Mouse (Mus musculus) mature B cell (primary cell): ENCODE results near the gene Cfap300.

Source experiments
- in situ Hi-C: fragments of 300-500 bp; cut with MboI; formaldehyde crosslinking; loops from 2 replicates; pipeline ENCODE4 v1.14.3; 2019

Gene Cfap300

GRCm38 (mm10) chr9:8042338-8043043, at the start of gene Cfap300:
TSS of gene Cfap300 (minus strand) at chr9:8042823.
- in situ Hi-C loops: no loop called here

DNA sequence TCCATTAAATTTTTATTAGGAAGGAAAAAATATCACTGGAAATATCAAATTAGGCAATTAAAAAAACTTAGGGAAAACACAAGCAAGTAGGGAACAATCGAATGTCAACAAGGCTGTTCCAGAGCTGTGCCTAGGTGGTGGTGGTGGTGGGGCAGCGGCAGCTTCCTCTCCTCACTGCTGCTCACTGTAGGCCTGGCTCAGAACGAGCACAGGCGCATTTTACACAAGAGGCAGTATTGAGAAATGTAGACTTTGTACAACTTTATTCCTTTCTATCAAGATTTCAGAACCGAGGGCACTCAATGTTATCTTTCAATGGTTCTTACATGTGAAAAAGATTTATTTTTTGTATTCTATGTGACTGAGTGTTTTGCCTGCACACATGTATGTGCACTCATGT, 36.3 kb upstream of the Cfap300 start:
- in situ Hi-C loops: no loop called here

- in situ Hi-C loops: no loop called here
Observed at GRCm38 (mm10) chr9:8074345-8074744, 31.7 kb upstream of the Cfap300 start.

- in situ Hi-C loops: no loop called here
Observed at GRCm38 (mm10) chr9:8073203-8073755, 30.7 kb upstream of the Cfap300 start.

GRCm38 (mm10) chr9:8059636-8060035, 17.0 kb upstream of the Cfap300 start:
- in situ Hi-C loops: no loop called here

DNA sequence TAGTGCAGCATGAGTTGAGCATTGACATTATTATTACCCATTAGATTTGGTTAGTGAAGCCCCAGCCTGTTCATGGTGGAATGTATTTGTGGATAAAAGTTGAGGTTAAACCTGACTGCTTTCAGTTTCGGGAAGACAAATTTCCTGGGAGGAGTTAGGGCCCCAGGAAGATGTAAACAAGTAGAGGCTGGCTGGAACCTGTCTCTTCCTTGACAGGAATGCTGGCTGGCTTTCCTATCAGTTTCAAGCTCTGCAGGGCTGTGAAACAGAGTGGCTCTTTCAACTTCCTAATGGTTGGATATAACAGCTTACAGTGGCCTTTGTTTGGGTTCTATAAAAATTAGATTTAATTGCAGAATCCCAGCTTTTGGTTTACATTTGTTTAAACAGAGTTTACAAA, 12.2 kb upstream of the Cfap300 start:
- in situ Hi-C loops: no loop called here

DNA sequence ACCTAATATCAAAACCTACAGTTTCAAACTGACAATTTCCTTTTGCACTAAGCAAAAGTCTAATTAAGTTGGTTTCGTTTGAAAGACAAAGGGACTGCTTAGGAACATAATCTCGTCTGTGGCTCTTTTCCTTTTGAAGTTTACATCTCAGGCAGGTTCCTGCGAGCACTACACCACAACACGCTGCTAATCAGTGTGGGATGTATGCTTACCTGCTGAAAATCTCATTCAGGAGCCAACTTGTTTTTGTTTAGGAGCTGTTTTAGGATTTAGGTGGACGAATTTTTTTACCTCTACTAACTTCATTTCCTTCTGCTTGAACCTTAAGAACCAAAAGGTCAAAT, 393 bp upstream of the Cfap300 start:
- in situ Hi-C loops: no loop called here

- in situ Hi-C loops: no loop called here
Observed at GRCm38 (mm10) chr9:8035546-8035945, 7.1 kb downstream of the Cfap300 start.

- in situ Hi-C loops: no loop called here
Observed at GRCm38 (mm10) chr9:8035091-8035490, 7.5 kb downstream of the Cfap300 start.

DNA sequence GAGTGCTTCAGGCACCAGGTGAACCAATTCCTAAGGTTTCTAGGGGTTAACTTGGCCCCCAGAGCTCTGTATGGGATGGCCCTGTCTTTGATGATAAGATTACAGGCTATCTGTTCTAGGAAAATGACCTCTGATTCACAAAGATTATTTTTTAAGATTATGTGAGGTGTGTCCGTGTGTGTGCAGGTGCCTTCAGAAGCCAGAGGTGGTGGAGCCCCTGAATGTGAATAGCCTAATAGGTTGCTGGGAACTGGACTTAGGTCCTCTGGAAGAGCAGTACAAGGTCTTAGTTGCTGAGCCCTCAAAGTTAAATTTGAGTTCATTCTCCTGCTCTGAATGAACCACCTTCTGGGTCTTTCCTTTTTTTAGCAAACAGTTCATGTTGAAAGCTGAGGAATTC, 8.5 kb downstream of the Cfap300 start:
- in situ Hi-C loops: no loop called here

- in situ Hi-C loops: no loop called here
Observed at GRCm38 (mm10) chr9:8032847-8033246, 9.8 kb downstream of the Cfap300 start.

DNA sequence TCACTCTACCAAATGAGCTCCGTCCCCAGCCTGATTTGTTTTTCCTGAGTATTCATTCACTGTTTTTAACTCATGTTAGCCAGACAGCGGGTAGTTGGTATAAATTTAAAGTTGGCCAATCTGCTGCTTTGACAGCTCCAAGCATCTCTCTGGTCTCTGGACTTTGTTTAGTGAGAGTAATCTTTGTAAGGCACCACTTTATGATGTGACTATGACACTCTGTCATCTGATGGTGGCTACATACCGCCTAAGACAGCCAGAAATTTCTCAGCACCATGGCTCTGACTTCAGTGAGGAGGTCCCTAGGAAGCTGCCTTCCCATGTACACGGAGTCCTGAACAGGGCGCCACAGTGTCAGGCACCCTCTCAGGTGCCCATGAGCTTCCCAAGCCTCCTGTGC, 24.0 kb downstream of the Cfap300 start:
- in situ Hi-C loops: no loop called here

DNA sequence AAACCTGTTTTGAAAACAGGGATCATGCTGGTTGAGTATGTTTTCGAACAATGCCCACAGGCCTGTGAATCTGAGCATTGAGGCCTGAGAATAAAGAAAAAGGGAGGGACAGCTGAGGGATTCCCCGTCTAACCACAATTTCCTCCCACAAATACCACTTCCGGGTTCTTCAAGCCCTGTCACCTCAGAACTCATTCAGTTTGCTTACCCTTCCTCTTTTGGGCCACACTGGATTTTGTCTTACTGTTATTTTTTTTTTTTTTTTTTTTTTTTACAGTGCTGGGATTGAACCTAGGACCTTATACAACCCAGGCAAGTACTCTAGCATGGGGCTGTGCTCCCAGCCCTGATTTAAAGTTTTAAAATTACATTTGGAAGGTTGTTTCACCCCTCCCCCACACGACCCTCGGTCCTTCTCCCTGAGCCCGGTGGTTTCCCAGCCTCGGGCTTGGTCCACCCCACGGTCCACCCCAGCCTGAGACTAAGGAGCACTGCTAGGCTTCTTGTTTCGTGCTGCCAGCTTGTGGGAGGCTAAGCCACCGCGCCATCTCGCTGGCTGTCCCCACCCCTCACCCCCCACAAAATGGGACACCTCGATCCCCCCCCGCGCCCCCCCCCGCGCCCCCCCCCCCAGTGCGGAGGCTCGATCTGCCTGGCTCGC, 25.2 kb downstream of the Cfap300 start:
- in situ Hi-C loops: no loop called here

DNA sequence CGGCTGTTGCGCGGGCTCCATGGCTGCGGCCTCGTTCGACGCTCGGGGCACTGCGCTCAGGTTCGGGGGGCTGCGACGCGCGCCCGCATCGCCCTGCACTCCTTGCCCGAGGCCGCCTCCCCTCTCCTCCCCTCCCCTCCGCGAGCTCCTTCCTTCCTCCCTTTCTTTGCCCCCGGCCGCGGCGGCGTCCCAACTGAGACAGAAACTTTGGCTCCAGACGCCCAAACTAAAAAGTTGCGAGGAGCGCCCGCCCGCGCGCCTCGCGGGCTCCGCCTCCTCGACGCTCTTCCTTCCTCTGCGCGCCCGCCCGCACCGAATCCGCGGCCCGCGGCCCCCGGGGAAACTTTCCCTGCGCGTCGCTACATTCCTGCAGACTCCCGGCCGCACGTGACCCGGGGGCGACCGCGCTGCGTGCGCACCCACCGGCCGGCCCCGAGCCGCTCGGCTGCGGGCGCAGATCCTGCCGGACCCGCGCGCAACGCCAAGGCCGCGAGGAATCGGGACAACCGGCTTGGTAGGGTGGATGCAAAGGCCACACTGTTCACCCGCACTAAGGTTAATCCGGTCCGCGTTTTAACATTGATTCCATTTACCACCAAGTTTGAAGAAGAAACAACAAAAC, 38.1 kb downstream of the Cfap300 start, which contains the start of gene Yap1:
Gene Yap1 (minus strand): TSS at position 227 of the 622 bp plus-strand sequence.
- in situ Hi-C loops: no loop called here

- in situ Hi-C loops: no loop called here
Observed at GRCm38 (mm10) chr9:8003301-8004271, 39.0 kb downstream of the Cfap300 start.

GRCm38 (mm10) chr9:8002806-8003205, 39.8 kb downstream of the Cfap300 start:
- in situ Hi-C loops: no loop called here

GRCm38 (mm10) chr9:8001352-8001751, 41.3 kb downstream of the Cfap300 start:
- in situ Hi-C loops: no loop called here

DNA sequence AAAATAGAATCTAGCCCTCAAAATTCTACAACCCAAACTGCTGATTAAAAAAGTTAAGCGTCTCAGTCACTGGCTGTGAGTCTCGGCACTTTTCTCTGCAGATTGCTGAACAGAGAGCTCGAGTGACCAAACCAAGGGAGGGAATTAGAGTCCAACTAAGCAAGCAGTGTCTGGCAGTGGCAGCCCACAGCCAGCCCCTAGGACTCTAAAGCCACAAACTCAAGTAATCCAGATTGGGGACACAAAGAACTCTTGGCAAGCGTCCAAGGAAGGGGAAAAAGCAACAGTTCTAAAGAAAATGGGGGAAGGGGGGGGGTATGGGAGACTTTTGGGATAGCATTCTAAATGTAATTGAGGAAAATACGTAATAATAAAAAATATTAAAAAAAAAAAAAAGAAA, 48.3 kb downstream of the Cfap300 start:
- in situ Hi-C loops: no loop called here

DNA sequence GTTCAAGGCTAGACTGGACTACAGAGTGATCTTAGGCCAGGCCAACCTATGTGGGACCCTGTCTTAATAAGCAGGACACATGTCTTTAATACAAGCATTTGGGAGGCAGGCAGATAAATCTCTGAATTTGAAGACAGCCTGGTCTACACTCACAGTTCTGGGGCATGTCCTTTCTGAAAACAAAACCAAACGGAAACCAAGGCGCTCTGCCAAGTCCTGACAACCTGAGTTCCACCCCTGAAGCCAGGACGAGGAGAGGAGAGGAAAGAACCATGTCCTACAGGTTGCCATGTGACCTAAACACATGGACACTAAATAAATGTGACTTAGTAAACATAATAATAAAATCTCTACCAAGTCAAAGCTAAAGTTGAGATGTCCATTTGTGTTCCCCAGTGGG, 50.0 kb downstream of the Cfap300 start:
- in situ Hi-C loops: no loop called here

DNA sequence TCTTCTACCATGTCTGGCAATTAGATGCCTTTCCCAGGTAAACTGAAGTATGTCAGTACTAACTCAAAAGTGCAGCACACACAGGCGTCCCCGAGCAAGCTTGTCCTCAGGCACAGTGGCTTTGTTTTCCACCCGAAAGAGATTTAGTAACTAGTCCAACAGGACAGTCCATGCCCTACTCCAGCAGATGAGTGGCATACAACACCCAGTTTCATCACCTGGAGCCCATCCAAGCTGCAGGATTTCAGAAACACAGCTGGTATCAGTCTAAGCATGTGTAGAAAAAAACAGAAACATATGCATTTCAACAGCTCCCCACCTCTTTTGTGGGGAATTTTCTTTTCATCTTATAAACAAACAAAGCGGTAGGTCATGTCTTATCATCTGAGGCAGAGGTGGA, 51.7 kb downstream of the Cfap300 start:
- in situ Hi-C loops: no loop called here

DNA sequence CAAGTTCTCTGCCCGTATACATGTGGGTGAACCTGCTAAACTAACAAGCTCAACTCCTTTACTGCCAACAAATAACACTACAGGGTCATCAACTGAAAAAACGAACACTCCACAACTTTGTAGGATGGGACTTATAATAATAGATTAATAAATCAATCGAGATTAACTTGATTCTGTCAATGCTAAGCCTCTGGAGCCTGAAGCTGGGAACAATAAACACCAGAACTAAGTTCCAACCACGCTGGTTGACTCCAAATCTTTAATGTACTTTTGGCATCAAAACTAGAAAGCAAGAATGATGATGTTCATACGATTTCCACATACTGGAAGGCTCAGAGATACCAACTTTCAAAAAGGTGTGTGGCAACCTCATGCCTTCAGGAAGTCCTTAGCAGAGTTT, 55.5 kb downstream of the Cfap300 start:
- in situ Hi-C loops: no loop called here

DNA sequence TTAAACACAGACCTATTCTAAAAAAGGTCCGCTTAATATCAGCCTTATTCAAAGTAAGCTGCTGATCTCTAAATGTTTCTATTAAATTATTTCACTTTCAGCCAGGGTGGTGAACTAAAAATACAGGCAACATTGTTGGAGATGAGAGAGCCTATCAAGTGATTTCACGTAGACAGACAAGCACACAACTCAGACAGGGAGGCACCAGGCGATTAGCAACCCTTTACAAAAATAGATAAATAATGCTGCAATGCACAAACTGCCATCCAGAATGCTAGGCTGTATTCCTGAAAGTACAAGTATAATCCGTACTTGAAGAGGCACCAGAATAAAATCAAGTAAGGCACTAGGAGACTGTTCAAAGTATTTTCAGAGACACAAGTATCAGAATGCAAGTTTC, 58.3 kb downstream of the Cfap300 start:
- in situ Hi-C loops: no loop called here
